Mouse (Mus musculus) cerebellum, adult 2 months (tissue): ENCODE measurements around the gene Dennd2a.

Experiments
- CTCF ChIP-seq: fragments of 200-500 bp; IDR thresholded peaks from 2 replicates; pipeline ENCODE4 v1.5.1; 2011; ENCODE audit warnings: low read depth, mild to moderate bottlenecking, control low read depth, low read length, moderate library complexity, borderline replicate concordance; ENCODE audit not compliant: insufficient read depth
- POLR2A ChIP-seq: fragments of 200-500 bp; IDR thresholded peaks from 2 replicates; pipeline ENCODE4 v1.6.1; 2011; ENCODE audit warnings: low read length, control low read depth, borderline replicate concordance; ENCODE audit not compliant: insufficient read depth

- TF ChIP-seq CTCF (no peak), POLR2A (no peak)
These were observed 84.8 kb downstream of the Dennd2a start for GRCm38 (mm10) chr6:39472837-39473236.
